Mouse (Mus musculus) liver, adult 2 months (tissue): ENCODE results near the gene Eddm3b.

Experiments
- CTCF ChIP-seq: fragments of 200-500 bp; IDR thresholded peaks from 2 replicates; pipeline ENCODE4 v1.5.1; 2011; ENCODE audit warnings: low read depth, low read length, control low read depth
- POLR2A ChIP-seq: fragments of 200-500 bp; IDR thresholded peaks from 2 replicates; pipeline ENCODE4 v1.6.1; 2011; ENCODE audit warnings: low read length, control low read depth; ENCODE audit not compliant: insufficient read depth; ENCODE audit errors: extremely low read depth

DNA sequence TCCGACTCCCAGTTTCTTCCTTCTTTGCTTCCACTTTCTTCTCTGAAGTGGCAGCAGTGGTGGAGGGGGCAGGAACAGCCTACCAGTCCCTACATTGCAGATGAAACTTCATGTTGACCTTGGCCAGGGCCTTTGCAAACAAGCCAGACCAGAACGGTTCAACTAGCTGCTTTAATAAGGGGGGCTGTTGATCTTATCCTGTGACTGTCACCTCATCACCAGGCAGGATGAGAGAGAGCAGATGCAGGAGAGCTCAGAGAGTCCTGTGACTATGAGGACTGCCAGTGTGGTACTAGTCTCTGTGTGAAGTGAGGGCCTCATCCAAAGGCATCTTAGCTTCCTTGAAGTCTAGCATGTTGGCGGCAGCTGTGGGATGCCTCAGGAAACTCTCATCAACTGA, 33.8 kb downstream of the Eddm3b start:
- TF ChIP-seq CTCF (no peak), POLR2A (no peak)
